Mouse (Mus musculus): ENCODE measurements around the gene Vps9d1. TPM values are rescaled to one million over a fixed set of nuclear protein-coding genes. Genes with fewer than 3 reads are reported as not detected.
"Not testable (repeated sequence)": the region's sequence is repeated elsewhere in the genome, so short reads cannot be mapped to it uniquely, and the experiment has no call there.

Gene Vps9d1
- 4.6 and 5.3 TPM in 2 replicates for polyA plus RNA-seq (2015; fragmentation: Nextera tagmentation; extraction: Ambion mirVana)

DNA sequence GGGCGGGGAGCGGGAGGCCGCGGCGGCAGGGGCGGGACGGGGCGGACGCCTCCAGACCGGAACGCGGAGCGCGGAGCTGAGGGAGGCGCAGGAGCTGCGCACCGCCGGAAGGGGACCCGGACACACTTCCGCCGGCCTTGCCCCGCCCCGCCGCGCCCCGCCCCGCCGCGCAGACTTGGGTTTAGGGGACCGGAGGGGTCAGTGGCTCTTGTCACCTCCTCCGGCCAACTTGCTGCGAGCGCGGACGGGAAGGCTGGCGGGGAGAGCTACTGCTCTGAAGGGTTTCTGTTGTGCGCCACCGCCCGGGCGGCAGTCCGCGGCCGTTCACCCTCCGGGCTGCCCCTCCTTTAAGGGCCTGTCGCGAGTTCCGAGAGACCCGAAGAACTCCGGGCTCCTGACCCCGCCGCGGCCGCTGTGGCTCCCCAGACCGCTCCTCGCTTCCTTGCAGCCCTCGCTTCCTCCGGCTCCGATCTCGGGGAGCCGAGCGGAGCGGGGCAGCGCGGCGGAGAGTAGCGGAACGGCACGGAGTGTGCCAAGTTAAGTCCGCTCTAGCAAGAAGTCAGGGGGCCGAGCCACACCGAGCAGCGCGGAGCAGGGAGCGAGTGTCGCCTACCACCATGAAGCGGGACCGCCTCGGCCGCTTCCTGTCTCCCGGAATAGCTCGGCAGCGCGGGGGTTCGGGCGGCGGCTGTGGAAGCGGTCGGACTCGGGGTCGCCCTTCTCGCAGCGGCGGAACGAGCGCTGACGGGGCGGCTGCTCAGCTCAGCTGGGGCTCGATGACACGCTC is at the start of gene Vps9d1, which contains the start of gene Zfp276:
TSS of gene Vps9d1 (minus strand) at position 250 of the 787 bp plus-strand sequence.
TSS of gene Zfp276 (plus strand) at position 97 of the 787 bp plus-strand sequence.
- peaks cover 40% of the 10 kb centered on the region for H3K4me1 ChIP-seq (replicated peaks)
- peak within 1 kb of the TSS; percentile 98 for H3K4me3 ChIP-seq (replicated peaks)
- peak within 1 kb of the TSS; percentile 97 for H3K4me2 ChIP-seq
- H3K27ac ChIP-seq (replicated peaks) = peak within 1 kb of the TSS; percentile 88
- peaks cover 45% of the 10 kb centered on the region for H3K36me3 ChIP-seq (replicated peaks)
- peak within 1 kb of the TSS; percentile 94 for H3K9ac ChIP-seq
- under 1% methylated on average over 99 of the region's 99 CpGs for WGBS (ENCODE audit: insufficient replicate concordance)
- ATAC-seq (ENCODE audit: insufficient read depth) = peak; percentile 96
- H3K27me3 ChIP-seq = no peaks in the 10 kb centered on the region
- no peaks in the 10 kb centered on the region for H3K9me3 ChIP-seq (replicated peaks)

DNA sequence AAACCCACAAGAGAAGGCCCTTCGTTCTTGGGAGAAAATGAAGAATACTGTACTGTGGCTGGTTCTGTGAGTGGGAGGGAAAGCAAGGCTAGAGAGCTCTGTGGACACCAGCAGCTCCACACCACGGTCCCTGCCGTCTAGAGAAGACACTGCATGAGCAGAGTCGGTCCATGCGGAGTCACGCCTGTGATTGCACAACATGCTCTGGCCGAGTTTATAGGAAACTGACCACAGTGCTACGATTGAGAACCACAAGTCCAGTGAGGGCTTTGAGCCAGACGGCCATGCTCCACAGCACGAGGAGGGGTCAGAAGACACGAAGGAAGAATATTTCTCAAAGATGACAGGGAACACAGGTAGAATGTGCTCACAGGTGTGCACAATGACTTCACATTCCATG is 44.2 kb upstream of the Vps9d1 start:
- no peak for ATAC-seq (ENCODE audit: insufficient read depth)
- Histone ChIP-seq H3K36me3 (replicated peaks) (peaks cover 55% of the 10 kb centered on the region), H3K4me1 (replicated peaks) (no peaks in the 10 kb centered on the region), H3K4me2 (no peak overlapping the region), H3K4me3 (replicated peaks) (no peak overlapping the region), H3K9me3 (replicated peaks) (no peaks in the 10 kb centered on the region), H3K9ac (no peak overlapping the region), H3K27me3 (no peaks in the 10 kb centered on the region), H3K27ac (replicated peaks) (no peak overlapping the region)
- WGBS (ENCODE audit: insufficient replicate concordance) = 73% methylated on average over 11 of the region's 11 CpGs

DNA sequence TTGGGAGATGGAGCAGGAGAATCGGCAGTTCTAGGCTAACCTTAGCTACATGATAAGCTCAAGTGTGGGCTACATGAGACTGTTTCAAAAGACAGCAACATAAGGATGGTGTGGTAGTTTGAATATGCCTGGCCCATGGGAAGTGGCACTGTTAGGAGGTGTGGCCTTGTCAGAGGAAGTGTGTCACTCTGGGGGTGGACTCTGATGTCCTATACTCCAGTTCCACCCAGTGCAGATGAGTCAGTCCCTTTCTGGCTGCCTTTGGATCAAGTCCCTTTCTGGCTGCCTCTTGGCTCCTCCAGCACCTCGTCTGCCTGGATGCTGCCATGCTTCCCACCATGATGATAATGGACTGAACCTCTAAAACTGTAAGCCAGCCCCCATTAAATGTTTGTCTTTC is 38.6 kb upstream of the Vps9d1 start:
- Histone ChIP-seq H3K4me1 (replicated peaks) (no peaks in the 10 kb centered on the region), H3K36me3 (replicated peaks) (peaks cover 69% of the 10 kb centered on the region), H3K4me3 (replicated peaks) (no peak overlapping the region), H3K27ac (replicated peaks) (no peak overlapping the region), H3K27me3 (no peaks in the 10 kb centered on the region), H3K9ac (no peak overlapping the region), H3K9me3 (replicated peaks) (no peaks in the 10 kb centered on the region), H3K4me2 (no peak overlapping the region)
- no peak for ATAC-seq (ENCODE audit: insufficient read depth)
- WGBS (ENCODE audit: insufficient replicate concordance) = 76% methylated on average over 2 of the region's 2 CpGs

DNA sequence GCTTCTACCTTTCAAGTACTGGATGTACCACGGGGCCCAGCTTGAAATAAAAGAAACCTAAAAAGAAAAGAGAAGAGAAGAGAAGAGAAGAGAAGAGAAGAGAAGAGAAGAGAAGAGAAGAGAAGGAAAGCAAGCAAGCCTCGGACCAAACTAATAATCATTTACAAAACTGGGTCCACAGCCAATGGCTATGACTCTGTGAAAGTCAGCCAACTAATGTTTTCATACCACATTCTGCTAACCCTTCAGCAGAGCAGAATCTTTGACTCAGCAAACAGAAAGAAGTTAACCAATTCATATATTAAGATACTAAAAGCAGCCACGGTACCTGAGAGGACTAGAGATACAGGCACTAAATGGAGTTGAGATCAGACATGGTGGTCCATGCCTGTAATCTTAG is 38.1 kb upstream of the Vps9d1 start:
- no peak overlapping the region for H3K9ac ChIP-seq
- no peaks in the 10 kb centered on the region for H3K4me1 ChIP-seq (replicated peaks)
- H3K27me3 ChIP-seq = no peaks in the 10 kb centered on the region
- no peaks in the 10 kb centered on the region for H3K9me3 ChIP-seq (replicated peaks)
- H3K4me2 ChIP-seq = no peak overlapping the region
- no peak overlapping the region for H3K4me3 ChIP-seq (replicated peaks)
- H3K36me3 ChIP-seq (replicated peaks) = peaks cover 68% of the 10 kb centered on the region
- H3K27ac ChIP-seq (replicated peaks) = no peak overlapping the region
- WGBS (ENCODE audit: insufficient replicate concordance) = 69% methylated on average over 3 of the region's 3 CpGs
- ATAC-seq (ENCODE audit: insufficient read depth) = no peak

DNA sequence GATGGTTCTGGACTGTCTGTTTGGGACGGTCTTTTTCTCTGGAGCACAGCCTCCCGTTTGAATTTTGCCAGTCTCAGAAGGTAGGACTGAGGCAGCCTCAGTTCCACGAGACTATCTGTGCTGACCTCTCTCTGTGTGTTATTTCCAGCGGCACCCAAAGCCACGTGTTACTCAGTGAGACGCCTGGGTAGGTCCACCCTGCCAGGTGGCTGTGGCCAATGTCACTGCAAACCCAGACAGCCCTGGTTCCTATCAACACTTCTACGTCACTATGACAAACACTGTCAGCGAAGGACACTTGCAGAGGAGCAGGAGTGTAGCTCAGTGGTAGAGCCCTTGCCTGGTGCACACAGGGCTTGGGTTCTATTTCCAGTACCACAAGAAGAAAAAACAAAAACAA is 37.6 kb upstream of the Vps9d1 start:
- Histone ChIP-seq H3K36me3 (replicated peaks) (peaks cover 68% of the 10 kb centered on the region), H3K27ac (replicated peaks) (no peak overlapping the region), H3K4me2 (no peak overlapping the region), H3K9me3 (replicated peaks) (no peaks in the 10 kb centered on the region), H3K9ac (no peak overlapping the region), H3K4me3 (replicated peaks) (no peak overlapping the region), H3K27me3 (no peaks in the 10 kb centered on the region), H3K4me1 (replicated peaks) (no peaks in the 10 kb centered on the region)
- WGBS (ENCODE audit: insufficient replicate concordance) = 79% methylated on average over 8 of the region's 8 CpGs
- no peak for ATAC-seq (ENCODE audit: insufficient read depth)

DNA sequence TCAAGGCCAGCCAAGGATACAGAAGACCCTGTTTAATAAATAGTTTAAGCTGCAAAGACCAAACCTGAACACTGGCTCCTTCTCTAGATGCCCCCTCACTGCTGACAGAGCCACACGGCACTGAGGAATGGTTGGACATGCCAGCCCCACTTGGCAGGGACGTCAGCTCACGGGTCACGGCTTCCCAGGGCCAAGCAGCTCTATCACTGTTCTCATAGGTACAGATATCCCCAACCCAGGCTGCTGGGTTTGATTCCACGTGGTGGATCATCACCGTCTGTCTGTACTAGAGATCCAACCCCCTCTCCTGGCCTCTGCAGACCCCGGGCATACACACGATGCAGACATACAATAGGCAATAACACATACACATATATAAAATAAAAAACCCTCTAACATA is 36.5 kb upstream of the Vps9d1 start:
- Histone ChIP-seq H3K36me3 (replicated peaks) (peaks cover 65% of the 10 kb centered on the region), H3K9ac (no peak overlapping the region), H3K27ac (replicated peaks) (no peak overlapping the region), H3K27me3 (no peaks in the 10 kb centered on the region), H3K4me1 (replicated peaks) (no peaks in the 10 kb centered on the region), H3K4me3 (replicated peaks) (no peak overlapping the region), H3K4me2 (no peak overlapping the region), H3K9me3 (replicated peaks) (no peaks in the 10 kb centered on the region)
- WGBS (ENCODE audit: insufficient replicate concordance) = 81% methylated on average over 8 of the region's 8 CpGs
- no peak for ATAC-seq (ENCODE audit: insufficient read depth)

DNA sequence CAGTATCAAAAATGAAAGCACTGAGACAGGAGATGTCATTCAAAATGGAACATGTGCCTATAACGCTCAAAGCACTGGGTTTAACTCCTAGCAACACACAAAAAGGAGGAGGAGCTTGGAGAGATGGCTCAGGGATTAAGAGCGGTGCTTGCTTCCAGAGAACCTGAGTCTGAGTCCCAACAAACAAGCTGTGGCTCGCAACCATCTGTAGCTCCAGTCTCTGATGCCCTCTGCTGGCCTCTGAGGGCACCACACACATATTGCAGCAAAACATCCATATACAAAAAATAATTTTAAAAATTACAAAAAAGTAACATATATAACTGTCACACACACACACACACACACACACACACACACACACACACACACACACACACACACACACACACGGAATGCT is 36.0 kb upstream of the Vps9d1 start:
- no peak for ATAC-seq (ENCODE audit: insufficient read depth)
- Histone ChIP-seq H3K4me2 (no peak overlapping the region), H3K9me3 (replicated peaks) (no peaks in the 10 kb centered on the region), H3K27ac (replicated peaks) (no peak overlapping the region), H3K4me3 (replicated peaks) (no peak overlapping the region), H3K4me1 (replicated peaks) (no peaks in the 10 kb centered on the region), H3K27me3 (no peaks in the 10 kb centered on the region), H3K36me3 (replicated peaks) (peaks cover 65% of the 10 kb centered on the region), H3K9ac (no peak overlapping the region)
- WGBS (ENCODE audit: insufficient replicate concordance) = 73% methylated on average over 4 of the region's 4 CpGs

DNA sequence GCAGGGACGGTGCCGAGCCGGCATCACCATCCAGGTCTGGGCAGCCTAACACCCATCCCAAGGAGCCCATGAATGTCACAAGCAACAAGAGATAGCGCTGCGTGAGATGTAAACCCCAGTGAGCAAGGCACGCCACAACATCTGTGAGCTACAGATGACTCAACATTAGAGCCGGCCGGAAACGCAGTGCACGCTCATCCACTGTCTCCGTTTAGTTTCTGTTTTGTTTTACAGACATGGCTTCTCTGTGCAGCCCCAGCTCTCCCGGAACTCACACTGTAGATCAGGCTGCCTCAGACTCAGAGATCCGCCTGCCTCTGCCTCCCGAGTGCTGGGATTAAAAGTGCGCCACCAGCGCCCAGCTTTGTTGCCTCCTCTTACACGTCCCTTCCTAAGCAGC is 33.2 kb upstream of the Vps9d1 start:
- ATAC-seq (ENCODE audit: insufficient read depth) = no peak
- Histone ChIP-seq H3K9ac (no peak overlapping the region), H3K27ac (replicated peaks) (no peak overlapping the region), H3K36me3 (replicated peaks) (peaks cover 59% of the 10 kb centered on the region), H3K4me3 (replicated peaks) (no peak overlapping the region), H3K9me3 (replicated peaks) (no peaks in the 10 kb centered on the region), H3K4me1 (replicated peaks) (no peaks in the 10 kb centered on the region; the same call in 1 of the 2 replicates), H3K27me3 (no peaks in the 10 kb centered on the region), H3K4me2 (no peak overlapping the region)
- 84% methylated on average over 17 of the region's 17 CpGs for WGBS (ENCODE audit: insufficient replicate concordance)

DNA sequence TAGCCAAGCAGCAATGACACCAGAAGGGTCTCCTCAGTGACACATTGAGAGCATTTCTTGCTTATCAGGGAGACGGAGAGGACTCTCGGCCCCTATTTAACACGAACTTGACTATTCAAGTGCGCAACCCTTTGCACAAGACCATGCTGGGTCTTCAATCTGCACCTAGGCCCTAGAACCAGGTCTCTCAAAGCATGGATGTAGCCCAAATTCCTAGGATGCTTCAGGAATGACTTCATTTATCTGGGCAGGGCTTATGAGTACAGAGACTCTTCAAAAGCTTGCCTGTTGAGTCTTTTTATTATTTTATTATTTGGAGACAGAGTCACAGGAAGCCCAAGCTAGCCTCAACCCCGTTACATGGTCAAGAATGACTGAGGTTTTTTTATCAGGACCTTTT is 30.3 kb upstream of the Vps9d1 start:
- Histone ChIP-seq H3K4me1 (replicated peaks) (no peaks in the 10 kb centered on the region; the same call in 1 of the 2 replicates), H3K4me3 (replicated peaks) (no peak overlapping the region), H3K9me3 (replicated peaks) (no peaks in the 10 kb centered on the region), H3K36me3 (replicated peaks) (peaks cover 58% of the 10 kb centered on the region), H3K27me3 (no peaks in the 10 kb centered on the region), H3K27ac (replicated peaks) (no peak overlapping the region), H3K9ac (no peak overlapping the region), H3K4me2 (no peak overlapping the region)
- 77% methylated on average over 5 of the region's 5 CpGs for WGBS (ENCODE audit: insufficient replicate concordance)
- no peak for ATAC-seq (ENCODE audit: insufficient read depth)

DNA sequence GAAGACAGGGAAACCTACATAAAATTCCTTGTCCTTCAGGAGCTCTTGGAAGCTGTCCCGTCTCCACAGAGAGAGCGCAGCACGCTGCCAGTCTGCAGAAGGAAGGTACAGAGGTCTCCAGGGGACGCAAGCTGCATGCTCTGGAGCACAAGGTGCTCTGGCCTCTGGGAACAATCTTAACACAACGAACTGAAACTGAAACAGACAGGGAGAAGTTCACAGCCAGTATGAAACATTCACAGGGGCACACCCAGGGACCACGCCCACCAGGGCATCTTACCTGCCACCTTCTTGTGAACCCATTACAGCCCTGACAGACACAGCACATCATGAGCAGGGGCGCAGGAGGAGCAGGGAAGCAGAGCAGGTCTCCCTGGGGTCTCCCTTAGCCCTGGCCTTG is 29.8 kb upstream of the Vps9d1 start:
- WGBS (ENCODE audit: insufficient replicate concordance) = 79% methylated on average over 7 of the region's 7 CpGs
- Histone ChIP-seq H3K9me3 (replicated peaks) (no peaks in the 10 kb centered on the region), H3K4me1 (replicated peaks) (no peaks in the 10 kb centered on the region; the same call in 1 of the 2 replicates), H3K36me3 (replicated peaks) (peaks cover 53% of the 10 kb centered on the region), H3K27ac (replicated peaks) (no peak overlapping the region), H3K9ac (no peak overlapping the region), H3K27me3 (no peaks in the 10 kb centered on the region), H3K4me2 (peak overlapping the region; percentile 2; the same call in 1 of the 2 replicates), H3K4me3 (replicated peaks) (no peak overlapping the region)
- ATAC-seq (ENCODE audit: insufficient read depth) = no peak

DNA sequence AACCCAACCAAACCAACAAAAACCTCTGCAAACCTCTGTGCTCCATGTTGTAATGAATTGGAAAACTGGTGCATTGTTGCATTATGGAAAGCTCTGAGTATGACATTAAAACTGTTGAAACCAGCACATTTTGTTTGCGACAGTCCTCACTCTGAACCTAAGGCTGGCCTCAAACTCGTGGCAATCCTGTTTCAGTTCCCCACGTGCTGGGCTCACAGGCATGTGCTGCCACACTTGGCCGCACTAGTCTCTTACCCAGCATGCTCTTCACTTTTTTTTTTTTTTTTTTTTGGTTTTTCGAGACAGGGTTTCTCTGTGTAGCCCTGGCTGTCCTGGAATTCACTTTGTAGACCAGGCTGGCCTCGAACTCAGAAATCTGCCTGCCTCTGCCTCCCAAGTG is 28.8 kb upstream of the Vps9d1 start:
- Histone ChIP-seq H3K4me2 (0 out of 2 replicates have a peak overlapping the region, but pooled peaks have one; percentile 11), H3K36me3 (replicated peaks) (peaks cover 50% of the 10 kb centered on the region)
- not testable (repeated sequence) for H3K4me3 ChIP-seq (replicated peaks); H3K27me3 ChIP-seq; H3K27ac ChIP-seq (replicated peaks); H3K9me3 ChIP-seq (replicated peaks); ATAC-seq (ENCODE audit: insufficient read depth); H3K9ac ChIP-seq; H3K4me1 ChIP-seq (replicated peaks)
- 78% methylated on average over 5 of the region's 6 CpGs for WGBS (ENCODE audit: insufficient replicate concordance)

Data from liver, embryonic 15.5 days (tissue).